Mouse (Mus musculus) C2C12 (cell line): ENCODE results near the gene Cplx3. TPM values are rescaled to one million over a fixed set of nuclear protein-coding genes. Genes with fewer than 3 reads are reported as not detected.

Experiments used
- H3K27me3 ChIP-seq: one replicate; pipeline ENCODE4 v1.6.1; 2011; ENCODE audit not compliant: control insufficient read depth, insufficient read depth, insufficient read length
- H3K36me3 ChIP-seq: one replicate; pipeline ENCODE4 v1.6.1; 2011; ENCODE audit not compliant: control insufficient read depth, insufficient read depth
- H3K4me3 ChIP-seq: one replicate; pipeline ENCODE4 v1.5.1; 2011; ENCODE audit warnings: mild to moderate bottlenecking, control low read depth; ENCODE audit not compliant: poor library complexity, insufficient read depth, severe bottlenecking
- H3K79me2 ChIP-seq: one replicate; pipeline ENCODE4 v1.6.1; 2011; ENCODE audit not compliant: control insufficient read depth, insufficient read depth
- H3K79me3 ChIP-seq: one replicate; pipeline ENCODE4 v1.6.1; 2011; ENCODE audit warnings: low read depth, control low read depth
- H3ac ChIP-seq: one replicate; pipeline ENCODE3; 2011; ENCODE audit warnings: low read depth; ENCODE audit not compliant: control insufficient read depth, insufficient read length
- CEBPB ChIP-seq: IDR thresholded peaks from one replicate; pipeline ENCODE4 v1.6.1; 2011; ENCODE audit warnings: low read depth, mild to moderate bottlenecking, control low read depth, moderate library complexity
- CTCF ChIP-seq: IDR thresholded peaks from one replicate; pipeline ENCODE4 v1.5.1; 2011; ENCODE audit not compliant: control insufficient read depth, insufficient read depth, insufficient read length
- FOSL1 ChIP-seq: IDR thresholded peaks from one replicate; pipeline ENCODE4 v1.8.0; 2011; ENCODE audit warnings: mild to moderate bottlenecking, low read length; ENCODE audit not compliant: poor library complexity, insufficient read depth, severe bottlenecking
- MAX ChIP-seq: IDR thresholded peaks from one replicate; pipeline ENCODE4 v1.6.1; 2011; ENCODE audit warnings: mild to moderate bottlenecking, control low read depth
- MYOD1 ChIP-seq: IDR thresholded peaks from one replicate; pipeline ENCODE4 v1.6.1; 2011; ENCODE audit warnings: low read depth; ENCODE audit not compliant: control insufficient read depth, insufficient read length
- MYOG ChIP-seq: IDR thresholded peaks from one replicate; pipeline ENCODE4 v1.6.1; 2011; ENCODE audit not compliant: control insufficient read depth, insufficient read length; ENCODE audit errors: extremely low read depth
- USF1 ChIP-seq: IDR thresholded peaks from one replicate; pipeline ENCODE4 v1.6.1; 2011; ENCODE audit warnings: low read depth, mild to moderate bottlenecking, control low read depth, moderate library complexity
- polyA plus RNA-seq: library from polyadenylated mRNA; unstranded; fragments of >200 nt; fragmentation: generic; extraction: Trizol; gene quantifications from one replicate; pipeline ENCODE4 v1.2.1, GENCODE M21; 2012; ENCODE audit warnings: missing spikeins

Cplx3 gene
- polyA plus RNA-seq, 1 experiment: 0.06 TPM

DNA sequence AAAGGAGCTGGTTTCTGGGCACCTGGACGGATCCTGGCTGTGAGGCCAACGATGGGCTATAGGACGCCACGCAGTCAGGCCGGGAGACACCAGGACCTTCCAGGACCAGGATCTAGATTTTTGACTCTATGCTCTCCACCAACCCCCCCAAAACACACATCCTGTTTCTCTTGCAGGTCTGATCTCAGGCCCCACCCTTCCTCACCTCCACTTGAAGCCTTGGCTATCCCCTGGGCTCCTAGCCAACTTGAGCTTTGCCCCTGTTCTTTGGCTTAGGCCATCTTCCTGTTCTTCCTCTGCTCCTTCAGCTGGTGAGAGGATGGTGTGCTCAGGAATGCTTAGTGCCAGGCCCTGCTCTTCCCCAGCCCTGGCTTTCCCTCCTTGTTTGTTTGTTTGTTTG, 14.6 kb upstream of the Cplx3 start, which contains the start of gene Lman1l:
Lman1l (minus strand) TSS at position 101 of the 400 bp plus-strand sequence.
- Histone ChIP-seq H3K79me2 (no peaks in the 10 kb centered on the region), H3K27me3 (no peaks in the 10 kb centered on the region), H3K36me3 (peaks cover 23% of the 10 kb centered on the region), H3K79me3 (peaks cover 2% of the 10 kb centered on the region), H3K4me3 (no peak within 1 kb of the TSS), H3ac (no peak within 1 kb of the TSS)
- TF ChIP-seq CEBPB: no peak
- TF ChIP-seq MYOD1: no peak
- no peak for TF ChIP-seq MAX
- no peak for TF ChIP-seq CTCF

DNA sequence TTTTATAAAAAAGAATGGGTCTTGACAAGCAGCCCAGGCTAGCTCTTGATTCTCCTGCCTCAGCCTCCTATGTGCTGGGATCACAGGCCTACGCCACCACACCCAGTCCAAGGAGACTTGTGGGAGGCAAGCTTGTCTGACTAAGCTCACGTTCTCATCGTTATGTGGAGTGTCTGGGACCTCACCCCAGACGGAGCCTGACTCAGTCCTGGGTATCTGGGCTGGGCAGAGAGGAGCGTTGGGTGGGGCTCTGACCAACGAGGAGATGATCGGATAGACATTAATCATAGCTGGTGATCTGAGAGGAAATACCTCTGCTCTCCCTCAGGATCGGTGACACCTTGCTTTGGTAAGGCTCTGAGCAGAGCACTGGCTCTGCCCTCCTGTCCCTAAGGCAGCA, 12.8 kb upstream of the Cplx3 start:
- no peak overlapping the region for H3K4me3 ChIP-seq
- TF ChIP-seq MAX (peak; percentile 81), FOSL1 (no peak), USF1 (peak; percentile 48), MYOD1 (no peak)

GRCm38 (mm10) chr9:57617556-57618169, 11.6 kb upstream of the Cplx3 start:
- Histone ChIP-seq H3K79me2 (no peaks in the 10 kb centered on the region), H3ac (no peak overlapping the region), H3K27me3 (no peaks in the 10 kb centered on the region), H3K79me3 (no peaks in the 10 kb centered on the region), H3K36me3 (no peaks in the 10 kb centered on the region), H3K4me3 (no peak overlapping the region)
- TF ChIP-seq CEBPB (no peak), MYOD1 (no peak), MAX (no peak), MYOG (no peak), FOSL1 (no peak), CTCF (no peak), USF1 (no peak)

More for the DNA sequence above, 12.8 kb upstream of the Cplx3 start:
- Histone ChIP-seq H3K27me3 (no peaks in the 10 kb centered on the region), H3K79me3 (peaks cover under 1% of the 10 kb centered on the region), H3ac (no peak overlapping the region), H3K79me2 (no peaks in the 10 kb centered on the region), H3K36me3 (peaks cover 9% of the 10 kb centered on the region)

DNA sequence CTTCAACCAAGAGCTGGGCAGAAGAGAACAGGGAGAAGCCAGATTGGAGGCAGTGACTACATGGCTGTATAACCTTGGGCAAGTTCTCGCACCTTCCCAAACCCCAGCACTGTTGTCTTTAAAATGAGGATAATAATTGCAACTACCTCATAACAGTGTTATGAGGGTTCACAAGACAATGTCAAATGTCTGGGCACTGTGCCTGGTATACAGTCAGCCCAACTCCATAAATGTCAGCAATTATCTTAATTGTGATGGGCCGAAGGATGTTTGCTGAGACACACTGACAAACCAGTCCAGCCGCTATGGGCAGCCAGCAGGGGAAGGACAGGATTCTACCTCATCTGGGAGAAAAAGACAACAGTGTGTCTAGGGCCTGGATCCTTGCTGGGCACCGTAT, 8.7 kb upstream of the Cplx3 start:
- Histone ChIP-seq H3K79me3 (no peaks in the 10 kb centered on the region), H3K27me3 (no peaks in the 10 kb centered on the region), H3K79me2 (no peaks in the 10 kb centered on the region), H3K4me3 (no peak overlapping the region), H3ac (peak overlapping the region; percentile 8), H3K36me3 (no peaks in the 10 kb centered on the region)
- TF ChIP-seq MYOD1 (peak; percentile 21), CEBPB (no peak)

DNA sequence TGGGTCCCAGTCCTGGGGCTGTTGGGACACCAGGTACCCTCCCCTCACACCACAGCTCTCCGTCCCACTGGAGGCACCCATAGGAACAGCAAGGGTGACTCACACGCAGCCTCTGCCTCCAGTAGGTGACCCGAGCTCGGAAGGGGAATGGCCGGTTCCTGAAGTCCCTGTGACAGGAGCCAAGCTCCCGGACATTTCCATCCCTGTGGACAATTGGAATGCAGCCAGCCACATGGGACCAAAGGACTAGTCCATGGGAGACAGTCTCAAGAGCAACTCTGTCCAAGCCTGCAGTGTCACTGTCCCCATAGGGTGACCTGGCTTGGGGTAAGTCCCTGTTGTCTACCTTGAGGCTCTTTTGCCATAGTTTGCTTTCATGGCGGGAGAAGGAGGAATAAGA, 7.9 kb upstream of the Cplx3 start:
- no peaks in the 10 kb centered on the region for H3K36me3 ChIP-seq
- TF ChIP-seq MAX: no peak
- TF ChIP-seq FOSL1: no peak
- TF ChIP-seq CEBPB: no peak
- TF ChIP-seq USF1: no peak
- TF ChIP-seq MYOG: no peak
- no peak for TF ChIP-seq CTCF
- no peak for TF ChIP-seq MYOD1
- H3K27me3 ChIP-seq: no peaks in the 10 kb centered on the region
- H3K79me2 ChIP-seq: no peaks in the 10 kb centered on the region
- H3K79me3 ChIP-seq: no peaks in the 10 kb centered on the region
- H3ac ChIP-seq: no peak overlapping the region
- no peak overlapping the region for H3K4me3 ChIP-seq

DNA sequence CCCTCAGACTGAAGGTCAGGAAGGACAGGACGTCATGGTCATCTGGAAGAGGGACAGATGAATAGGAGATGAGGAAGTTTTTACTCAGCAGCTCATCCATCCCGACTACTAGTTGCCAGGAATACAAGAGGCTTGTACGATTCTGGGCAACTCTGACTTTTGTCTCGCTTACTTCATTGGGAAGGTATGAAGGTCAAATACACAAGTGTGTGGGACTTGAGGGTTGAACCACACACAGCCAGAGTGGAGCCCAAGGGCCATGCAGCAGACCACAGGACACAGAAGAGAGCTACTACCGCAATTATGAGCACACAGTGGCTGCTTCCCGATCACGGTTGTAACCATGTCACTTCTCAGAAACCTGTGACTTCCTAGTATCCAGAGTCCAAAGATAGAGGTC, 6.5 kb upstream of the Cplx3 start:
- Histone ChIP-seq H3K36me3 (no peaks in the 10 kb centered on the region), H3K79me2 (no peaks in the 10 kb centered on the region), H3ac (no peak overlapping the region), H3K79me3 (no peaks in the 10 kb centered on the region), H3K4me3 (no peak overlapping the region), H3K27me3 (no peaks in the 10 kb centered on the region)
- TF ChIP-seq MYOD1 (peak; percentile 3), CTCF (no peak)
